Mouse (Mus musculus) bone marrow, adult 2 months (tissue): ENCODE data around the gene Sult6b2.
A peak's percentile ranks its signal among the peaks of the same experiment; 100 is the strongest.

Source experiments
- CTCF ChIP-seq: fragments of 200-500 bp; IDR thresholded peaks from 2 replicates; pipeline ENCODE4 v1.5.1; 2011; ENCODE audit warnings: low read length, control low read depth; ENCODE audit not compliant: control insufficient read depth, insufficient read depth
- POLR2A ChIP-seq: fragments of 200-500 bp; IDR thresholded peaks from 2 replicates; pipeline ENCODE4 v1.6.1; 2011; ENCODE audit warnings: low read depth, mild to moderate bottlenecking, control low read depth, low read length, borderline replicate concordance; ENCODE audit not compliant: control insufficient read depth

- TF ChIP-seq CTCF (peak; percentile 30; the same call in 1 of the 2 replicates), POLR2A (no peak)
These were observed 19.0 kb downstream of the Sult6b2 start for GRCm38 (mm10) chr6:142785343-142785742.
